Mouse (Mus musculus) heart, adult 2 months (tissue): ENCODE measurements at regions not wholly inside any gene's neighbourhood (a gene's known extent, or its start where the extent isn't known, plus 50 kb on each side); places are given as distances from the start of the nearest gene placed in this dataset.

Experiments used
- CTCF ChIP-seq: fragments of 200-600 bp; IDR thresholded peaks from 2 replicates; pipeline ENCODE4 v1.8.1; 2022; ENCODE audit warnings: antibody characterized with exemption, mild to moderate bottlenecking, moderate library complexity
- POLR2A ChIP-seq: fragments of 200-500 bp; IDR thresholded peaks from 2 replicates; pipeline ENCODE4 v1.6.1; 2011; ENCODE audit warnings: mild to moderate bottlenecking, low read depth, low read length, control low read depth; ENCODE audit not compliant: insufficient read depth

GRCm38 (mm10) chr9:56552187-56552686 lies 133.8 kb downstream of the Hmg20a start:
- TF ChIP-seq CTCF (no peak), POLR2A (no peak)
